Mouse (Mus musculus) v-Abl transformed pro-B cells (cell line): Measurements from ENCODE around the gene Scarf1.
"Not testable (repeated sequence)": the region's sequence is repeated elsewhere in the genome, so short reads cannot be mapped to it uniquely, and the experiment has no call there.

Experiments
- in situ Hi-C, 2 experiments: fragments of 400-800 bp; cut with MboI; formaldehyde crosslinking; loops; one replicate each; pipeline ENCODE4 v1.15.1; 2025; ENCODE audit not compliant: unreplicated experiment in 2 of 2

Gene Scarf1

DNA sequence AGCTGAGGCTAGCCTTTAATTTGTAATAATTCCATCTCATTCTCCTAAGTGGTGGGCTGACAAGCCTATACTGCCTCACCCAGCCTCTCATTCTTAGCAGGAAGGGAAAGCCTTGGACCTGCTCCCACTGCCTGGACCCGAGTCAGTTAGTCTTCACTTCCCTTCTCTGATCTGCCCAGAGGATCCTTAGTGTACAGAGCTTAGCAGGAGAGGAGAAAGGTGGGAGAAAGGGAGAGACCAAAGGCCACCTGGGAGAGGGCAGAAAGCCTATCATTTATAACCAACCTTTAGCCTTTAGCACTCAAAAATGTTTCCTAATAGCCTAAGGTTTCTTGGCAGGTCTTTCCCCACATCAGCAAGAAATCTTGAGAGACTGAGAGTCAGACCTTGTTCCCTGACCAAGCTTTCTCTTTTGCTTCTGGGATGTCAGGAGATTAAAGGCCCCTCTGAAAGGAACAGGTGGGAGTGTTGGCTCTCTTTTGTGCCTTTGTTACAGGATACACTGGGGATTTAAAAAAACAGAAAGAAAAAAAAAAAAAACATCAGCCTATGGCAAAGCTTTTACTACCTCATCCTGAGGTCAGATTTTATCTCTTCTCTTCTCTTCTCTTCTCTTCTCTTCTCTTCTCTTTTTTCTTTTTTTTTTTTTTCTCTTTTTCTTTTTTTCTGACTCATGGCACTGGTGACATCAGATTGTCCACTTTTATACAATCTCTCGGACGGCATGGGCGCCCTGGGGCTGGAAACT lies 21.1 kb downstream of the Scarf1 start:
- in situ Hi-C loops, result loop anchor here (5.0 to 10.0 kb wide), 2 partner anchors 38 to 120 kb away; partner anchors contain the start of gene Myo1c (in 1 of the 2)

DNA sequence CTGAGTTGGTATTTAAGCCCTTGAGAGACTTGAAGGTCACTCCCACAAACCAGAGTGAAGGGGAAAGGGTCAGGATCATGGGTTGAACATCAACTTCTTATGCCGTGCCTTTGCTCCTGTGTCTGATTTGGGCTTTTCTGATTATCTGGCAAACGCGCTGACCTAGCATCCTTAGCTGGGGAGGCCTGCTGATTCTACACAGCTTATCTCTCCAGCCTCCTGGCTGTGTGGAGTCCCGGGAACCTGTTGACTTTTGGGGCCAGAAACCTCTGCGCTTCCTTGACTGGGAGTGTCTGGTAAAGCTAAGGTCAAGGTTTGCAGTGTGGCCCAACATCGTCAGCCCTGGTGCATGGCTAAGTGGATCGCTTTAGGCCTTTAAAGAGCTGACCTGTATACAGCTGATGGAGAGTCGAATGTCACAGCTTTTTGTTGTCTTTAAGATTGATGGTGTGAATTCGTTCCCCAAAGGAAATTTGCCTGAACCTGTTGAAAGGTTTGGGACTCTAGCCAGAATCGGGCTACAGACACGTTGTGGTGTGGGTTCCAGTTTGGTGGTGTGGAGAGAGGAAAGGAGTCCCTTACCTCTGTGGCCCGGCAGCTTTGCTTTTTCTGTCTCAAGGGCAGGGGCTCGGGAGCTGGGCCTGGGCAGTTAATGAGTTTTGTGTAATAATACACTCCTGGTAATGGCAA lies 21.9 kb downstream of the Scarf1 start:
- in situ Hi-C loops, result loop anchor here in 1 of 2 experiments (10.0 kb wide), 1 partner anchor 120 kb away; the partner anchor contains the start of gene Myo1c

GRCm38 (mm10) chr11:75536255-75537024 lies 23.1 kb downstream of the Scarf1 start:
- in situ Hi-C loops, result loop anchor here in 1 of 2 experiments (10.0 kb wide), 1 partner anchor 118 kb away; the partner anchor contains the start of gene Myo1c

DNA sequence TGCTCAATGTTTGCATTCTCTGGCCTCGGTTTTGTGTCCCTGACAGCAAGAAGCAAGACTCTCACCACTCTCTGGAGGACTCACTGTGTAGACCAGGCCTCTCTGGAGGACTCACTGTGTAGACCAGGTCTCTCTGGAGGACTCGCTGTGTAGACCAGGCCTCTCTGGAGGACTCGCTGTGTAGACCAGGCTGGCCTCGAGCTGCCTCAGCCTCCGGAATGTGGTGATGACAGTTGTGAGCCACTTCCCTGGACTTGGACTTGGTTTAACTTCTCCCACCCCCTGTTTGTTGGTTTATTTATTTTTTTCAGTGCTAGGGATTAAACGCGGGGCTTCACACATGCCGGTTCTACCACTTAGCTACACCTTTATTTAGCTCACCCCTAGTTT lies 23.7 kb downstream of the Scarf1 start:
- in situ Hi-C loops, result loop anchor here in 1 of 2 experiments (10.0 kb wide), 1 partner anchor 118 kb away; the partner anchor contains the start of gene Myo1c

DNA sequence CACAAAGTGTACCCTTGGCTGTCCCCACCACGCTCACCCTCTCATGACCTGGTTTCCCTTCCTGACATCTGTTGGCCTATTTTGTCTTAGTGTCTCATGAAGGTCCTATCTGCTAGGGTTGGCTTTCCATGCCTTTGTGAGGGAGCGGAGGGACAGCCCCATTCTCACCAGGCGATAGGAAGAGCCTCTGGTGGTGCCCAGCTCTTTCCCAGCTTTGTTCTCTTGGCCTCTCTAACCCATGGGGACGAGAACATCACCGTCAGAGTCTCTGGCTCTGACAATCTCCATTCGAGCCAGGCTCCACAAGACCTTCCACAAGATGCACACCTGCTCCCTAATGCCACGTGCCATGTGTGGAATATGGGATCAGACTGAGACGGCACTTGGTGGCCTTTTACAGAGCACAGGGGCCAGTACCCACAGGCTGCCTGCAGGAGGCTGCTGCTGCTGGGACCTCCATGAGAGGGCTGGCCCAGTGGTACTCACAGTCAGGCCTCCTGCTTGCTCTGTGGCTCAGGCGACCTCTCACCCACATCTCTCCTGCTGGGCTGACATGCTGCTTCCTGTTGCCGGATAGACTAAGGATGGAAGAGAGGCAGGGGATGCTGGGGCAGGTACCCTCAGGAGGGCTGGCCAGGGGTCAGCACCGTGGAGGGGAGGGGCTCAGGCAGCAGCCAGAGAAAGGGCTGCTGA lies 24.3 kb downstream of the Scarf1 start:
- in situ Hi-C loops, result loop anchor here in 1 of 2 experiments (10.0 kb wide), 1 partner anchor 117 kb away; the partner anchor contains the start of gene Myo1c

GRCm38 (mm10) chr11:75538184-75538969 lies 25.0 kb downstream of the Scarf1 start:
- in situ Hi-C loops, result loop anchor here in 1 of 2 experiments (10.0 kb wide), 1 partner anchor 116 kb away; the partner anchor contains the start of gene Myo1c

DNA sequence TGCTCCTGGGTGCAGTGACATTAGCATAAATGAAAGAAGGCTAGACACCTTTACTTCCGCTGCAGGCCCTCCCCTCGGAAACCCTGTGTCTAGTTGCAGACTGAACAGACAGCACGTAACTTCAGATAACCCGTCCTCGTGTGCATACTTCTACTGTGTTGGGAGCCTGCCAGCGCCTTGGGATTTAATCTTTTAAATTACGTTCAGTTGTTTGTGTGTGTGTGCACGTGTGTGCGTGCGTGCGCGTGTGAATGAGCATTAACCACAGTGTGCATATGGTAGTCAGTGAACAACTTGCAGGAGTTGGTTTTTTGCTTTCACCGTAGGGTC lies 25.6 kb downstream of the Scarf1 start:
- in situ Hi-C loops, result loop anchor here in 1 of 2 experiments (10.0 kb wide), 1 partner anchor 116 kb away; the partner anchor contains the start of gene Myo1c

- in situ Hi-C loops, result no loop called here
These were observed 26.9 kb downstream of the Scarf1 start for GRCm38 (mm10) chr11:75540209-75540608.

DNA sequence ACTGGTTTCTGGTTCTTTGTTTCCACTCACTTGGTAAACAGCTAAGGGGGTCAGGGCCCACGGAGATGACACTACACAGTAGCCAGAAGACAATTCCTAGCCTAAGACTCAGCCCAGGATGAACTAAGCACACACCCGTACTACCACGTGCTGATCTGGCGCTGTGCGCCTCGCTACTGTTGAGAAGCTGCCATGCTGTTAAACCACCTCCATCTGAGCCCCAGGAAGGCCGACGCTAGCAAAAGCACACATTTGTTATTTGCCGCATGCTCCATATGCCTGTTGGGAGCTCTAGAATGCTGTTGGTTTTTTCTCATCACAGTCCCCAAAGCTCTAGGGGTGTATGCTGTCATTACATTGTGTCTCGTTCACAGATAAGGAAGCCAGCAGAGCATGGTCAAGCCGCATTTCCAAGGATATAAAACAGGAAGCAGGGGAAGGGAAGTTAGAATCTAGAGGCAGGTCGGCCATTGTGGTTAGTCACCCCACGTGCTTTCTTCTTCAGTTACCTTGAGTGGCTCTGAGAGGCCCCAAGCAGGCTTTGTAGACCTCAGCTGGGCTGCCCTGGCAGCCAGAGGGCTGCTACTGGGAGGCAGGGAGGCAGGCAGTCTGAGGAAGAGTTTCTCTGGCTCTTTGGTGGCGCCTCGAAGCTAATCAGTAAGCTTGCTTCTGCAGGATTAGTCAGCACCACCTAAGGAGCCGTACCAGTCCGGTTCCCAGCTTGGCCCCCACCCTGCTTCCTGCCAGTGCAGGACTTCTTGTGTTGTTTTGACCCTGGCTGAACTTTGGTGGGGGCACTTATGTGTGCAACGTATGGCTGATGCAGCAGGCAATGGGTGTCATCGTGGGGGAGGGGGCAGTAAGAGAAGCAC lies 27.6 kb downstream of the Scarf1 start:
- in situ Hi-C loops, result no loop called here

DNA sequence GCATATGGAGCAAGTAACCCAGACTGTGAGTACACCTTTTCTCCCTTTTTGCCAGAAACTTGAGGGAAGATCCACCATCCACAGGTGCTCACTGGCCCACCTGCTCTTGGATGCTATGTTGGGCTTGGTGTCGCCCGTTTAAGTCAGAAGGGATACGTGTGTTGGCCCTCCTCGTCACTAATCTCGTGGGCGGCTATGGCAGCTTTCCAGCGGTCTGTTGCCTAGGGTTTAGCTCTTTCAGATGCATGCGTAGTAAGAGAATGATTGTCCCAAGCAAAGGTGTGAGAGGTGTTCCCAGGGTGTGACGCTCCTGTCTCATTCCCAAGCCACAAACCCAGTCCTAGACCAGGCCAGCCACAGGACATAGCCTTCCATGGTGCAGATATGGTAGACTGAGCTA lies 31.4 kb downstream of the Scarf1 start:
- in situ Hi-C loops, result no loop called here

- in situ Hi-C loops, result no loop called here
These were observed 32.7 kb downstream of the Scarf1 start for GRCm38 (mm10) chr11:75546057-75546456.

- in situ Hi-C loops, result no loop called here
These were observed 36.3 kb downstream of the Scarf1 start for GRCm38 (mm10) chr11:75549658-75550111.

DNA sequence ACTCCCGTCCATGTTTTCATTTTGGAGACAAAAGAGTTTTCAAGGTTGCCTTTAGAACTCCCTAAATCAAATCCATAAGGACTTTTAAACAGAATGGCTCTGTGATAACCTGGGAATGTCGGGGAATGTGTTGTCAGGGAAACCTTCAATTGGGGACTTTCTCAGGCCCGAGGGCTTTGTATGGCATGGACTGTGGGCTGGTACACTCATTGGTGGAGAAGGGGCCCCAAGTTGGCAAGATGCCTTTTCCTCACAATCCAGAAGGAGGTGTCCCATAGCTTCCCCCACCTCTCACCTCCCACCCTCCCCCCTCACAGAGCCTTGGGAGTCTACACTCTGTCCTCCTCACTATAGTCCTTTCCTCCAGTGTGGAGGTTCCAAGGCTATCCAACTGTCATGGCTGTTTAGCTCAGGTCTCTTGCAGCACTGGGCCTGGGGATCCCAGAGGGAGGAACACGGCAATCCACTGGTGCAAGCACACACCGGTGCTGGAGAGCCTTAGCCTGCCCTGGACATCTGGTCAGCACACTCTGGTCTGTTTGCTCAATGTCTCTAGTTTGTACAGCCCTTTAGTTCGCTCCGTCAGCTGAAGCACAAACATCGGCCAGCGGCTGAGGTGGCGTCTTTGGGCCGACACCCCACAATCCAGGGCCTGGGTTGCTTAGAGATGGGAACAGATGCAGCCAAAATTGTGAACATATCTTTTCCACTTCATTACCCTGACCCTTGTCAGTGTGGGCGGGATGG lies 37.0 kb downstream of the Scarf1 start:
- in situ Hi-C loops, result no loop called here

GRCm38 (mm10) chr11:75551321-75551720 lies 38.0 kb downstream of the Scarf1 start:
- in situ Hi-C loops, result no loop called here

- in situ Hi-C loops, result no loop called here
These were observed 38.7 kb downstream of the Scarf1 start for GRCm38 (mm10) chr11:75551961-75552441.

DNA sequence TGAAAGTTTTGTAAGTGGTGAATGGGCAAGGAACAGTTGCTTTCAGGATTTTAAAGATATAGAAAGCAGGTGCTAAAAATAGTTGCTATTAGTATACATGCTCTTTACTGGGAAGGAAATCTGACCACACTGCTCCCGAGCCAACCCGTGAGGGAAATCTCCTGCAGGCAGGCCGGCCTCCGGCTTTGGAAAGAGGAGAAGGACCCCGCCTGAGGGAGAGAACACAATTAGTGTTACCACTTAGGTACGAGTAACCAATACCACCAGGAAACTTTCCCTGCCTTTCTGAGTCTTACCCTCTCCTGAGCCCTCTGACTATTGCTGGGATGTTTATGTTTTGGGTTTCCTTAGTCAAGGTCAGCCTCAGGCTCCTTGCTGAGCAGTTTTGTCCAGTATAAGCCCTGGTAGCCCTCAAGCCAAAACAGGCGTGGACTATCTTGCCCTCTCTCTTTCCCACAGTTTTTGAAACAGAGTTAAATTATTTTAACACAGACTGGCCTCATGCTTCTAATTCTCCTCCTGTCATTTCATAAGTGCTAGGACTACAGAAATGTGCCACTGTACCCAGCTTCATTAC lies 39.7 kb downstream of the Scarf1 start:
- in situ Hi-C loops, result no loop called here

- in situ Hi-C loops, result not testable (repeated sequence)
These were observed 42.7 kb downstream of the Scarf1 start for GRCm38 (mm10) chr11:75556006-75556405.
